Mouse (Mus musculus): Measurements from ENCODE around the gene Ern2. TPM values are rescaled to one million over a fixed set of nuclear protein-coding genes. Genes with fewer than 3 reads are reported as not detected.

Gene Ern2
- total and polyA plus RNA-seq, 3 experiments, result not detected

DNA sequence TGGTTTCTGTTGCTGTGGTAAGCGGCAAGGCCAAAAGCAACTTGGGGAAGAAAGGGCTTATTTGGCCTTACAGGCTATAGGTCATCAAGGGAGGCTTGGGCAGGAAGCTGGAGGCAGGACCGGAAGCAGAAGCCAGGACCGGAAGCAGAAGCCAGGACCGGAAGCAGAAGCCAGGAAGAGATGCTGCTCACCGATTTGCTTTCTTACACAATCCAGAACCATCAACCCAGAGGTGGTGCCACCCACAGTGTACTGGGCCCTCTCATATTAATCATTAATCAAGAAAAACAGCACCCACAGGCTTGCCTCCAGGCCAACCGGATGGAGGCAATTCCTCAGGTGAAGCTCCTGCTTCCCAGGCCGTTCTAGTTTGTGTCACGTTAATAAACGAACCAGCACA lies 10.8 kb upstream of the Ern2 start:
- Histone ChIP-seq H3K4me3 (ENCODE audit: low read depth, low read length) (no peak overlapping the region), H3K27me3 (ENCODE audit: insufficient read depth, low read length) (no peaks in the 10 kb centered on the region), H3K4me1 (ENCODE audit: insufficient read depth, low read depth, low read length) (peaks cover 2% of the 10 kb centered on the region; the same call in 1 of the 2 replicates), H3K36me3 (replicated peaks) (no peaks in the 10 kb centered on the region), H3K9me3 (replicated peaks) (no peaks in the 10 kb centered on the region; the same call in 1 of the 2 replicates)
- ATAC-seq (ENCODE audit: extremely low read depth, insufficient number of reproducible peaks, low FRiP score, poor library complexity, severe bottlenecking) (no peak), DNase-seq (ENCODE audit: low spot score) (no peak)
- TF ChIP-seq CTCF (IDR thresholded peaks at IDR 0.05; ENCODE audit: low read depth, low read length) (no peak), TAL1 (conservative IDR thresholded peaks at IDR 0.05; ENCODE audit: low read depth, low read length) (no peak), GATA2 (IDR thresholded peaks at IDR 0.05; ENCODE audit: borderline replicate concordance, low read depth, low read length) (no peak), POLR2AphosphoS5 (IDR thresholded peaks at IDR 0.05; ENCODE audit: insufficient replicate concordance, low read depth, low read length) (no peak), GATA1 (IDR thresholded peaks at IDR 0.05; ENCODE audit: borderline replicate concordance, low read length) (no peak)

DNA sequence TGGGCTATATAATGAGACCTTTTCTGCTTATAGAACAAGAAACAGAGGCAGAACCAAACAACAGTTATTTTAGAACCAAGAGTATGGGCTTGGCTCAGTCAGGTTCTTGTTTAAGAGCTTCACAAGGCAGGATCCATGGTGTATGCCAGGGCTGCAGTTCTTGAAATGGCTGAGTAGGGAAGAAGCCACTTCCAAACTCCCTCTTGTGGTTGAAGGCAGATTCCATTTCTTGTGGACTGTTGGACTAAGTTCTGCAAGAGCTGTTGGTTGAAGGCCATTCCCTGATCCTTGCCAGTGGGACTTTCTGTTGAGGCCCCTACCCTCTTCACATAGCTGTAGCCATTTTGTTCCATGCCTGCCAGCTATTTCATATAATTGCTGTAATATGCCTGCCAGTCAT lies 7.9 kb upstream of the Ern2 start:
- Histone ChIP-seq H3K4me3 (ENCODE audit: low read depth, low read length) (no peak overlapping the region), H3K4me1 (ENCODE audit: insufficient read depth, low read depth, low read length) (peaks cover 2% of the 10 kb centered on the region; the same call in 1 of the 2 replicates), H3K36me3 (replicated peaks) (no peaks in the 10 kb centered on the region), H3K9me3 (replicated peaks) (no peaks in the 10 kb centered on the region; the same call in 1 of the 2 replicates), H3K27me3 (ENCODE audit: insufficient read depth, low read length) (0 out of 2 replicates have a peak, but pooled peaks cover 3% of the 10 kb centered on the region)
- TF ChIP-seq TAL1 (conservative IDR thresholded peaks at IDR 0.05; ENCODE audit: low read depth, low read length) (no peak), POLR2AphosphoS5 (IDR thresholded peaks at IDR 0.05; ENCODE audit: insufficient replicate concordance, low read depth, low read length) (no peak), GATA1 (IDR thresholded peaks at IDR 0.05; ENCODE audit: borderline replicate concordance, low read length) (no peak), GATA2 (IDR thresholded peaks at IDR 0.05; ENCODE audit: borderline replicate concordance, low read depth, low read length) (no peak), CTCF (IDR thresholded peaks at IDR 0.05; ENCODE audit: low read depth, low read length) (no peak)
- DNase-seq (ENCODE audit: low spot score) (no peak), ATAC-seq (ENCODE audit: extremely low read depth, insufficient number of reproducible peaks, low FRiP score, poor library complexity, severe bottlenecking) (no peak)

DNA sequence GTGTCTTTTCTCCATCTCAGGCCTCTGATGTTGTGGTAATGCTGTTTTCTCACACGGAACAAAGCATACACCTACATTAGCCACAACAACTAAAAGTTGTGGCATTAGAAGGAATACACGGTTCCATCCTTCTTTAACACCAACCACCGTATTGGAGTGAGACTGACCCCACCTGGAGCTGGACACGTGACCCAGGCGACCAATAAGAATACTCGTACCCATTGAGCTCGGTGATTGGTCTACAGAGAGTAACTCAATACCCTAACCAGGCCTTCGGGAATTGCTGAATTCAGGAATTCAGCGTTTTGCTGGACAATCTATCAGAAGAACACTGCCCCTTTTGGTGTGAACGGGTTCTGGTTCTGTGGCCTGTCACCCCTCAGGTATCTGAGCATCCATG lies 5.1 kb upstream of the Ern2 start:
- no peaks in the 10 kb centered on the region for H3K36me3 ChIP-seq (replicated peaks)
- H3K27me3 ChIP-seq (ENCODE audit: insufficient read depth, low read length), result 0 out of 2 replicates have a peak, but pooled peaks cover 8% of the 10 kb centered on the region
- ATAC-seq (ENCODE audit: extremely low read depth, insufficient number of reproducible peaks, low FRiP score, poor library complexity, severe bottlenecking) (no peak), DNase-seq (ENCODE audit: low spot score) (no peak)
- no peak overlapping the region for H3K4me3 ChIP-seq (ENCODE audit: low read depth, low read length)
- H3K4me1 ChIP-seq (ENCODE audit: insufficient read depth, low read depth, low read length), result peaks cover 2% of the 10 kb centered on the region; the same call in 1 of the 2 replicates
- no peak for TF ChIP-seq TAL1 (conservative IDR thresholded peaks at IDR 0.05; ENCODE audit: low read depth, low read length)
- TF ChIP-seq GATA1 (IDR thresholded peaks at IDR 0.05; ENCODE audit: borderline replicate concordance, low read length), result no peak
- TF ChIP-seq POLR2AphosphoS5 (IDR thresholded peaks at IDR 0.05; ENCODE audit: insufficient replicate concordance, low read depth, low read length), result no peak
- TF ChIP-seq GATA2 (IDR thresholded peaks at IDR 0.05; ENCODE audit: borderline replicate concordance, low read depth, low read length), result no peak
- no peak for TF ChIP-seq CTCF (IDR thresholded peaks at IDR 0.05; ENCODE audit: low read depth, low read length)
- no peaks in the 10 kb centered on the region; the same call in 1 of the 2 replicates for H3K9me3 ChIP-seq (replicated peaks)

DNA sequence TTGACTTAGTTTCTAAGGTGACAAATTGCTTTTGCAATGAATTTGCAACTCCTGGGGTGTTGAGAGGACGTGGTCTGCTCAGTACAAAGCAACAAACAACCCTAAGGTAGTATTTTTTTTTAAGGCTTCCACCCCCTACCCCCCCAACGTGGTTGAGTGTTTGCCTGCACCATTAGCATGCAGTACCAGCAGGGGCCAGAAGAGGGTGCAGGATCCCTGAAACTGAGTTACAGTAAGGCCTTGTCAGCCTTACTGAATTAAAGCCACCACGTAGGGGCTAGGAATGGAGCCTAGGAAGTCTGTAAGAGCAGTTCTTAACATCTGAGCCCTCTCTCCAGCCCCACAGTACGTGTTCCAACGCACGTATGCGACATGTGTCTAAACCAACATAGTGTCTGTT lies 3.5 kb upstream of the Ern2 start:
- Histone ChIP-seq H3K4me3 (ENCODE audit: low read depth, low read length) (no peak overlapping the region), H3K9me3 (replicated peaks) (no peaks in the 10 kb centered on the region; the same call in 1 of the 2 replicates), H3K4me1 (ENCODE audit: insufficient read depth, low read depth, low read length) (peaks cover 2% of the 10 kb centered on the region; the same call in 1 of the 2 replicates), H3K36me3 (replicated peaks) (no peaks in the 10 kb centered on the region), H3K27me3 (ENCODE audit: insufficient read depth, low read length) (peaks cover 11% of the 10 kb centered on the region; the same call in 1 of the 2 replicates)
- no peak for ATAC-seq (ENCODE audit: extremely low read depth, insufficient number of reproducible peaks, low FRiP score, poor library complexity, severe bottlenecking)
- no peak for TF ChIP-seq GATA1 (IDR thresholded peaks at IDR 0.05; ENCODE audit: borderline replicate concordance, low read length)
- TF ChIP-seq CTCF (IDR thresholded peaks at IDR 0.05; ENCODE audit: low read depth, low read length), result peak; percentile 86
- peak; percentile 25 for DNase-seq (ENCODE audit: low spot score)

DNA sequence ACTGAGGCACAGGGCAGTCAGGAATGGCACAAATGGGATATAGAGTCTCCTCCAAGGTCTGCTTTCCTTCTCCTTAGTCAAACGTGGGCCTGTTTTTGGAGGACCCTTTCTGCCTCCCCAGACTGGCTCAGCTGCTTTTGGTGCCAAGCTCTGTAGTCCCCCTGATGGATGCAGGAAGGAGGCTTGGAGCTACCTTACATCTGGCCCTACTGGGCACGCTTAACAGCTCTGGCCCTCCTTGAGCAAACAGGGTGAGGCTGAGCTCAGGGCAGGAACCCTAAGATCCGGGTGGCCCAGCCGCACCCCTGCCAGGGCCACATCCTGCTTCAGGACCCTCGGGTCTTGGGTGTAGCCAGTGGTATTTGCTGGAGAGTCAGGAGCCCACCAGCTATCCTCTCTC lies 1.4 kb downstream of the Ern2 start:
- ATAC-seq (ENCODE audit: extremely low read depth, insufficient number of reproducible peaks, low FRiP score, poor library complexity, severe bottlenecking), result no peak
- Histone ChIP-seq H3K27me3 (ENCODE audit: insufficient read depth, low read length) (peaks cover 11% of the 10 kb centered on the region; the same call in 1 of the 2 replicates), H3K4me3 (ENCODE audit: low read depth, low read length) (no peak overlapping the region)

DNA sequence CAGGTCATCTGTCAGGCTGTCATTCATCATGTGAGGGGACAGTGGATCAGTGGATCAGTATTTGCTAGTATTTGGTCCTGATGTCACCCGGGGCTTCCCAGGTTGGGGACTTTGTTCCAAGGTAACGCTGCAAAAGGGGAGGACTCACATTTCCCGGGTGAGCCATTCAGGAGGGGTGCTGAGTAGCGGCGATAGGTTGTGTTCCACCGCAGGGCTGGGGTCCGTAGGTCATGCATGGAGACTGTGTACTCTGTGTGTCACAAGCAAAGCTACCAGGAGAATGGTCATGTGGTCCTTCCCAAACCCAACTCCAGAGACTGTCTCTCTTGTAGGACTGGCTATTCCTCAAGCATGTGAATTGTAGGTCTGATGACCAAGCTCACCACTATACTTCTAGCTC lies 5.3 kb downstream of the Ern2 start:
- DNase-seq (ENCODE audit: low spot score) (no peak), ATAC-seq (ENCODE audit: extremely low read depth, insufficient number of reproducible peaks, low FRiP score, poor library complexity, severe bottlenecking) (no peak)
- no peak for TF ChIP-seq GATA2 (IDR thresholded peaks at IDR 0.05; ENCODE audit: borderline replicate concordance, low read depth, low read length)
- TF ChIP-seq GATA1 (IDR thresholded peaks at IDR 0.05; ENCODE audit: borderline replicate concordance, low read length), result no peak
- no peak for TF ChIP-seq TAL1 (conservative IDR thresholded peaks at IDR 0.05; ENCODE audit: low read depth, low read length)
- no peak for TF ChIP-seq POLR2AphosphoS5 (IDR thresholded peaks at IDR 0.05; ENCODE audit: insufficient replicate concordance, low read depth, low read length)
- no peaks in the 10 kb centered on the region for H3K36me3 ChIP-seq (replicated peaks)
- no peaks in the 10 kb centered on the region for H3K4me1 ChIP-seq (ENCODE audit: insufficient read depth, low read depth, low read length)
- no peak overlapping the region for H3K4me3 ChIP-seq (ENCODE audit: low read depth, low read length)
- no peaks in the 10 kb centered on the region for H3K9me3 ChIP-seq (replicated peaks)
- H3K27me3 ChIP-seq (ENCODE audit: insufficient read depth, low read length), result peaks cover 23% of the 10 kb centered on the region

More for the DNA sequence above, 1.4 kb downstream of the Ern2 start:
- no peaks in the 10 kb centered on the region for H3K4me1 ChIP-seq (ENCODE audit: insufficient read depth, low read depth, low read length)
- TF ChIP-seq GATA1 (IDR thresholded peaks at IDR 0.05; ENCODE audit: borderline replicate concordance, low read length) (no peak), POLR2AphosphoS5 (IDR thresholded peaks at IDR 0.05; ENCODE audit: insufficient replicate concordance, low read depth, low read length) (no peak), CTCF (IDR thresholded peaks at IDR 0.05; ENCODE audit: low read depth, low read length) (no peak)
- H3K36me3 ChIP-seq (replicated peaks), result no peaks in the 10 kb centered on the region
- DNase-seq (ENCODE audit: low spot score), result no peak
- H3K9me3 ChIP-seq (replicated peaks), result no peaks in the 10 kb centered on the region
